Mouse (Mus musculus): ENCODE measurements at regions not wholly inside any gene's neighbourhood (a gene's known extent, or its start where the extent isn't known, plus 50 kb on each side); places are given as distances from the start of the nearest gene placed in this dataset.

GRCm38 (mm10) chr3:9346356-9346755, 263.5 kb downstream of the Zfp704 start:
- TF ChIP-seq CTCF (IDR thresholded peaks at IDR 0.05; ENCODE audit: control insufficient read depth, insufficient read depth, low read length): no peak
- TF ChIP-seq POLR2A (IDR thresholded peaks at IDR 0.05; ENCODE audit: borderline replicate concordance, control insufficient read depth, low read depth, low read length): no peak

Measured in bone marrow, adult 2 months (tissue).